Mouse (Mus musculus) hindbrain, embryonic 12.5 days (tissue): Measurements from ENCODE around the gene Mapk8ip1. TPM values are rescaled to one million over a fixed set of nuclear protein-coding genes. Genes with fewer than 3 reads are reported as not detected.

Source experiments
- ATAC-seq: fragments of 200-750 bp; cut with Nextera tagmentation; 2 replicates; pipeline ENCODE4 v1.8.0; 2017; ENCODE audit warnings: moderate TSS enrichment; ENCODE audit not compliant: low FRiP score
- H3K27ac ChIP-seq: fragments of 300-500 bp; sonication (generic); 2 replicates; pipeline ENCODE4 v1.5.1; 2016; ENCODE audit warnings: mild to moderate bottlenecking
- H3K27me3 ChIP-seq: fragments of 300-500 bp; sonication (generic); 2 replicates; pipeline ENCODE4 v1.6.1; 2016; ENCODE audit warnings: mild to moderate bottlenecking
- H3K36me3 ChIP-seq: fragments of 300-500 bp; sonication (generic); 2 replicates; pipeline ENCODE4 v1.6.1; 2016; ENCODE audit warnings: mild to moderate bottlenecking
- H3K4me1 ChIP-seq: fragments of 300-500 bp; sonication (generic); 2 replicates; pipeline ENCODE4 v1.6.1; 2016
- H3K4me2 ChIP-seq: fragments of 300-500 bp; sonication (generic); replicated peaks from 2 replicates; pipeline ENCODE4 v1.6.1; 2016; ENCODE audit warnings: mild to moderate bottlenecking
- H3K4me3 ChIP-seq: fragments of 300-500 bp; sonication (generic); 2 replicates; pipeline ENCODE4 v1.5.1; 2016; ENCODE audit warnings: mild to moderate bottlenecking
- H3K9ac ChIP-seq: fragments of 300-500 bp; sonication (generic); 2 replicates; pipeline ENCODE4 v1.6.1; 2016; ENCODE audit warnings: mild to moderate bottlenecking, moderate library complexity
- H3K9me3 ChIP-seq: fragments of 300-500 bp; sonication (generic); replicated peaks from 2 replicates; pipeline ENCODE4 v1.6.1; 2016; ENCODE audit warnings: mild to moderate bottlenecking
- WGBS: fragments of 180-500 bp; shearing (Covaris S2); methylation state at CpG from one replicate; pipeline ENCODE4 v1.1.7; 2016; 5-methylcytosine and 5-hydroxymethylcytosine counted together
- polyA plus RNA-seq: library from polyadenylated mRNA; unstranded; fragments of >200 nt; fragmentation: Nextera tagmentation; extraction: Ambion mirVana; gene quantifications from 2 replicates; pipeline ENCODE4 v1.2.1, GENCODE M21; 2016

The Mapk8ip1 gene
- polyA plus RNA-seq, 1 experiment from 2014 or later, result 115 TPM

GRCm38 (mm10) chr2:92375099-92375623, 25.9 kb downstream of the Mapk8ip1 start:
- peak overlapping the region; percentile 87 for H3K27ac ChIP-seq
- peaks cover 51% of the 10 kb centered on the region for H3K4me1 ChIP-seq
- peak overlapping the region; percentile 82 for H3K9ac ChIP-seq
- H3K27me3 ChIP-seq, result peaks cover 16% of the 10 kb centered on the region
- 0% methylated on average over 29 of the region's 29 CpGs for WGBS
- no peaks in the 10 kb centered on the region for H3K9me3 ChIP-seq
- H3K36me3 ChIP-seq, result peaks cover 28% of the 10 kb centered on the region
- H3K4me3 ChIP-seq, result peak overlapping the region; percentile 83
- H3K4me2 ChIP-seq, result peak overlapping the region; percentile 95
- ATAC-seq, result peak; percentile 93

- Histone ChIP-seq H3K27me3 (peaks cover 22% of the 10 kb centered on the region), H3K36me3 (peaks cover 23% of the 10 kb centered on the region), H3K9me3 (no peaks in the 10 kb centered on the region), H3K4me2 (peak within 1 kb of the TSS; percentile 95), H3K4me1 (peaks cover 53% of the 10 kb centered on the region), H3K27ac (peak within 1 kb of the TSS; percentile 87), H3K9ac (peak within 1 kb of the TSS; percentile 82), H3K4me3 (peak within 1 kb of the TSS; percentile 83)
- ATAC-seq, result no peak
- 5% methylated on average over 16 of the region's 16 CpGs for whole genome bisulfite sequencing
Observed at GRCm38 (mm10) chr2:92374514-92374913, 26.5 kb downstream of the Mapk8ip1 start, which contains the start of the genes Pex16 and Large2. TSS of gene Pex16 (plus strand) at chr2:92374676. TSS of gene Large2 (minus strand) at chr2:92374869.

- peaks cover 32% of the 10 kb centered on the region for H3K27me3 ChIP-seq
- no peak overlapping the region for H3K4me3 ChIP-seq
- 86% methylated on average over 11 of the region's 11 CpGs for WGBS
- H3K9me3 ChIP-seq, result no peaks in the 10 kb centered on the region
- H3K4me2 ChIP-seq, result no peak overlapping the region
- ATAC-seq, result no peak
- H3K36me3 ChIP-seq, result peaks cover 12% of the 10 kb centered on the region
- no peak overlapping the region for H3K9ac ChIP-seq
- H3K4me1 ChIP-seq, result peaks cover 53% of the 10 kb centered on the region
- no peak overlapping the region for H3K27ac ChIP-seq
Observed at GRCm38 (mm10) chr2:92373437-92373813, 27.6 kb downstream of the Mapk8ip1 start.

- peaks cover 32% of the 10 kb centered on the region for H3K27me3 ChIP-seq
- H3K4me3 ChIP-seq, result no peak overlapping the region
- no peak overlapping the region for H3K9ac ChIP-seq
- WGBS, result 43% methylated on average over 9 of the region's 9 CpGs
- H3K36me3 ChIP-seq, result peaks cover 8% of the 10 kb centered on the region
- H3K27ac ChIP-seq, result 0 out of 2 replicates have a peak overlapping the region, but pooled peaks have one; percentile 23
- H3K4me1 ChIP-seq, result peaks cover 53% of the 10 kb centered on the region
- no peak overlapping the region for H3K4me2 ChIP-seq
- no peak for ATAC-seq
- no peaks in the 10 kb centered on the region for H3K9me3 ChIP-seq
Observed at GRCm38 (mm10) chr2:92372767-92373436, 28.2 kb downstream of the Mapk8ip1 start.

- no peak overlapping the region for H3K27ac ChIP-seq
- ATAC-seq, result no peak
- H3K27me3 ChIP-seq, result peaks cover 32% of the 10 kb centered on the region
- H3K36me3 ChIP-seq, result peaks cover under 1% of the 10 kb centered on the region; the same call in 1 of the 2 replicates
- H3K4me3 ChIP-seq, result no peak overlapping the region
- H3K4me2 ChIP-seq, result no peak overlapping the region
- H3K9me3 ChIP-seq, result no peaks in the 10 kb centered on the region
- no peak overlapping the region for H3K9ac ChIP-seq
- H3K4me1 ChIP-seq, result peaks cover 53% of the 10 kb centered on the region
- WGBS, result 10% methylated on average over 10 of the region's 10 CpGs
Observed at GRCm38 (mm10) chr2:92371971-92372690, 28.9 kb downstream of the Mapk8ip1 start.

- Histone ChIP-seq H3K4me3 (peak overlapping the region; percentile 34), H3K27me3 (peaks cover 32% of the 10 kb centered on the region), H3K4me2 (peak overlapping the region; percentile 69), H3K9me3 (no peaks in the 10 kb centered on the region), H3K9ac (peak overlapping the region; percentile 59), H3K36me3 (peaks cover 6% of the 10 kb centered on the region; the same call in 1 of the 2 replicates), H3K4me1 (peaks cover 49% of the 10 kb centered on the region), H3K27ac (peak overlapping the region; percentile 7; the same call in 1 of the 2 replicates)
- no peak for ATAC-seq
- WGBS, result 3% methylated on average over 45 of the region's 45 CpGs
Observed at GRCm38 (mm10) chr2:92370821-92371805, 29.9 kb downstream of the Mapk8ip1 start.

- H3K9ac ChIP-seq, result peak overlapping the region; percentile 59
- H3K9me3 ChIP-seq, result no peaks in the 10 kb centered on the region
- peaks cover 32% of the 10 kb centered on the region for H3K27me3 ChIP-seq
- H3K27ac ChIP-seq, result no peak overlapping the region
- no peak for ATAC-seq
- 12% methylated on average over 18 of the region's 19 CpGs for WGBS
- peaks cover 44% of the 10 kb centered on the region for H3K4me1 ChIP-seq
- H3K4me2 ChIP-seq, result peak overlapping the region; percentile 69
- H3K36me3 ChIP-seq, result peaks cover 12% of the 10 kb centered on the region; the same call in 1 of the 2 replicates
- peak overlapping the region; percentile 34 for H3K4me3 ChIP-seq
Observed at GRCm38 (mm10) chr2:92370375-92370774, 30.7 kb downstream of the Mapk8ip1 start.

- H3K9ac ChIP-seq, result no peak overlapping the region
- H3K9me3 ChIP-seq, result no peaks in the 10 kb centered on the region
- ATAC-seq, result no peak
- H3K27me3 ChIP-seq, result peaks cover 32% of the 10 kb centered on the region
- H3K36me3 ChIP-seq, result peaks cover 29% of the 10 kb centered on the region
- H3K4me1 ChIP-seq, result peaks cover 25% of the 10 kb centered on the region
- 49% methylated on average over 20 of the region's 20 CpGs for WGBS
- no peak overlapping the region for H3K4me2 ChIP-seq
- H3K4me3 ChIP-seq, result no peak overlapping the region
- H3K27ac ChIP-seq, result no peak overlapping the region
Observed at GRCm38 (mm10) chr2:92367383-92368029, 33.6 kb downstream of the Mapk8ip1 start.

GRCm38 (mm10) chr2:92365568-92365967, 35.5 kb downstream of the Mapk8ip1 start:
- Histone ChIP-seq H3K27me3 (peaks cover 20% of the 10 kb centered on the region), H3K4me1 (peaks cover 5% of the 10 kb centered on the region), H3K4me2 (no peak overlapping the region), H3K4me3 (no peak overlapping the region), H3K9me3 (no peaks in the 10 kb centered on the region), H3K9ac (no peak overlapping the region), H3K27ac (no peak overlapping the region), H3K36me3 (peaks cover 38% of the 10 kb centered on the region)
- 91% methylated on average over 10 of the region's 10 CpGs for WGBS
- no peak for ATAC-seq

GRCm38 (mm10) chr2:92364086-92364485, 37.0 kb downstream of the Mapk8ip1 start:
- Histone ChIP-seq H3K4me1 (no peaks in the 10 kb centered on the region), H3K9ac (no peak overlapping the region), H3K9me3 (no peaks in the 10 kb centered on the region), H3K4me2 (no peak overlapping the region), H3K4me3 (no peak overlapping the region), H3K27ac (no peak overlapping the region), H3K27me3 (peaks cover 5% of the 10 kb centered on the region), H3K36me3 (peaks cover 53% of the 10 kb centered on the region)
- WGBS, result 94% methylated on average over 4 of the region's 4 CpGs
- no peak for ATAC-seq

GRCm38 (mm10) chr2:92362571-92363228, 38.4 kb downstream of the Mapk8ip1 start:
- no peak overlapping the region for H3K9ac ChIP-seq
- no peaks in the 10 kb centered on the region for H3K4me1 ChIP-seq
- no peak for ATAC-seq
- H3K36me3 ChIP-seq, result peaks cover 67% of the 10 kb centered on the region
- H3K4me2 ChIP-seq, result no peak overlapping the region
- H3K9me3 ChIP-seq, result no peaks in the 10 kb centered on the region
- no peak overlapping the region for H3K4me3 ChIP-seq
- no peak overlapping the region for H3K27ac ChIP-seq
- H3K27me3 ChIP-seq, result no peaks in the 10 kb centered on the region
- WGBS, result 90% methylated on average over 6 of the region's 6 CpGs
